Mouse (Mus musculus) gastrocnemius, adult 18-20 months (tissue): ENCODE data around the gene Uvrag. TPM values are rescaled to one million over a fixed set of nuclear protein-coding genes. Genes with fewer than 3 reads are reported as not detected.
"Not testable (repeated sequence)": the region's sequence is repeated elsewhere in the genome, so short reads cannot be mapped to it uniquely, and the experiment has no call there.

Experiments
- DNase-seq: peaks from one replicate; pipeline ENCODE4 v3.0.0; 2021; ENCODE audit warnings: low spot score
- total RNA-seq, 2 experiments: library from RNA; stranded (reverse); gene quantifications; 2 replicates each; pipeline ENCODE4 v1.2.3; 2021

The Uvrag gene
- total RNA-seq, 2 experiments from 2014 or later = 7.0 to 10.0 TPM

DNA sequence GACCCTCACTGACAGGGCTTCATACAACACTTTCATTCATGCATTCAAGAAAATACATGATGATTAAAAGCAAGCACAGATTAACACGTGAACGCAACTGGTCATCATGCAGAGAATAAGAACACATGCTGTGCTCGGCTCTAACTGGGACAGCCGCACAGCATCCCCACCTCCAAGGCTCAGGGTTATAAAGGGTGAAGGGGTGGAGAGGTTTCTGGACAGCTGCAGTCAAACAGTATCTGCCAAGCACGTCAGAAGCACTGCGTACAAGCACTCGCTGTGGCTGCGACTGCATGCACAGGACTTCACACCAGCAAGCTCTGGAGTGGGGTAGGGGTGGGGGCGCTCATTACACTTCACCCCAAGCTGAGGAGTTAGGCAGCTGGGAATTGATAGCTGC lies 40.9 kb downstream of the Uvrag start:
- DNase-seq = no peak

DNA sequence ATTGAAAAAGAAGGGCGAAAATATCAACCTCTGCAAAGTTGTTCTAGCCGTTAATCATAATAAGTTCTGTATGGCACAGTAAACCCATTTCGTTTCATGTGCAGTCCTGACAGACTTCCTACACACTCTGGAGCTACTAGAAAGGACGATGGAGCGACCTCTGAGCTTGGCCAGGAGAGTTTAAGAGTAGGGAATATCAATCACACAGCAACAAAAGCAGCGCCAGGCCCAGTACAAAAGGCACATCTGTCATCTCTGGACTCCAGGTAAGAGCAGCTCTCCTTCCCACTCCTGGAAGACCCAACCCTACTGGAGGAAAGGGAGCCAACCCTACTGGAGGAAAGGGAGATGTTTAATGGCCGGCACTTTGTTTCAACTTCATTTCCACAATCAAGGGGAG lies 43.2 kb downstream of the Uvrag start:
- DNase-seq = no peak

DNA sequence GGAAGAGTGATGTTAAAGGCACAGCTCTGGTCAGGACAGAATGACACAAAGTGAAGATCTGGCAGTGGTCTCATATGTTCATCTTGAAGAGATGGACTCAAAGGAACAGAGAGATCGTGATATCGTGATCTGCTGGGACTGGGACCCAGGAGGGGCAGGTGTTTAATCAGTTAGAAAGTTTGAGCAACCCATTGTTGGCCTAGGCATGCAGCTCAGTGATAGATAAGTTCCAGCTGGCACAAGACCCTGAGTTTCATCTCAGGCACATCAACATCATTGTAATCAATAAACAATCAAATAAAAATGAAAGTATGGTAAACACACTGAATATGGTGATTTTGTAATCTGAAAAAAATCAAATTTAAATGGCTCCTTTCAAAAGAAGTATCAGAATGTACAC lies 43.8 kb downstream of the Uvrag start:
- no peak for DNase-seq

DNA sequence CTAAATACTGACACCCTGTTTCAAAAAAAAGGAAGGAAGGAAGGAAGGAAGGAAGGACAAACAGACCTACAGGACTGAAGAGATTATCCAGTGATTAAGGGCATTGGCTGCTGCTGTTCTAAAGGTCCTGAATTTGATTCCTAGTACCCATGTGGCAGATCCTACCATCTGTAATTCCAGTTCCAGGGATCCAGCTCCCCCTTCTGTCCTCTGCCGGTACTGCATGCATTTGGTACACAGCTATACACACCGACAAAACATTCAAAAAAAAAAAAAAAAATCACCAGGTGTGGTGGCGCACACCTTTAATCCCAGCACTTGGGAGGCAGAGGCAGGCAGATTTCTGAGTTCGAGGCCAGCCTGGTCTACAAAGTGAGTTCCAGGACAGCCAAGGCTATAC lies 45.8 kb downstream of the Uvrag start:
- peak; percentile 34 for DNase-seq

DNA sequence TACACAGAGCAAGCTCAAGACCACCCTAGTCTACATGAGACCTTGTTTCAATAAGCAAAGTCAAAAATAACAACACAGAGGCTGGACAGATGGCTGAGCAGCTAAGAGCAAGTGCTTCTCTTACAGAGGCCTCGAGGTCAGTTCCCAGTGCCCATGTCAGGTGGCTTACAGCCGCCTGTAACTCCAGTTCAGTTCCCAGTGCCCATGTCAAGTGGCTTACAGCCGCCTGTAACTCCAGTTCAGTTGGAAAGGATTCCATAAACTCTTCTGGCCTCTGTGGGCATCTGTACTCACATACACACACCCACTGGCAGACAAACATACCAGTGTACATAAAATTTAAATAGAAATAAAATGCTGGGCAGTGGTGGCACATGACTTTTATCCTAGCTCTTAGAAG lies 46.6 kb downstream of the Uvrag start:
- DNase-seq = no peak

DNA sequence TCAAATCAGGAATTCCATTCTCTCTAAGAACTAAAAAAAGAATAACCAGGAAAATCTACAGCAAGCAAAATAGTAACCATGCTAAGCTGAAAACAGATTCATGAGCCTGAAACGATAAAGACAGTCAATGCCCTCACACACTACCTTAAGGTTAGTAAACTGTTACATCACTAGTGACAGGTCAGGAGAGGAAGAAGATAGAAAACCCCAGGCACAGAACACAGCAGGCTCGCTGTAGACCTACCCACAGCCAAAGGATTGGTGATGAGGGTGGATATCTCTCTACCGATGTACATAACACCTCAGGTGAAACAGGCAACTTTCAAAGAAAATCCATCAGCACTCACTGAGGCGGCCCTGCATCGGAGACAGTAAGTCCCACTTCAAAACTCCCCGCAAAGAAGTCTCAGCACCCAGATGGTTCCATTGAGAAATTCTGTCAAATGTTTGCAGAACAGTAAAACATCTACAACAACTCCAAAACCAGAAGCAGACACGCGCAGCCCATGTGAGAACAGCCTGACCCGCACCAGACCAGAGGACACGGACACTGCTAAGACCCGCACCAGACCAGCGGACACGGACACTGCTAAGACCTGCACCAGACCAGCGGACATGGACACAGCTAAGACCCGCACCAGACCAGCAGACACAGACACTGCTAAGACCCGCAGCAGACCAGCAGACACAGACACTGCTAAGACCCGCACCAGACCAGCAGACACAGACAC lies 48.9 kb downstream of the Uvrag start:
- no peak for DNase-seq

DNA sequence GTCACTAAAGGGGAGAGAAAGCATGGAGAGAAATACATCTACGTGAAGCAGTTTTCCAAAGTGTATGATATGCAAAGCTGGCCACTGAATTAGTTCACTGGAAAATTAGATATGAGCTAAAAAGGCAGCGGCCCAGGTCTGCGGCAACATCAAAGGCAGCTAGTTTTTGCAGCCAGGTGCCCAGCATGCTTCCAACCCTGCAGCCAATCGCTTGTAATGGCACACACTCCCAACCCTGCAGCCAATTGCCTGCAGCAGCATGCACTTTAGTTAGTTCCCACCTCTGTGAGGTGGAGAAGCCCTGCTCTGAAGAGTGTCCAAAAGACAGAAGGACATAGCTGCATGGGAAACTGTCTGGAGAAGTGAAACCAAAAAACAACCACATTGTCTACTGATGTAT lies 51.2 kb downstream of the Uvrag start:
- DNase-seq = no peak

DNA sequence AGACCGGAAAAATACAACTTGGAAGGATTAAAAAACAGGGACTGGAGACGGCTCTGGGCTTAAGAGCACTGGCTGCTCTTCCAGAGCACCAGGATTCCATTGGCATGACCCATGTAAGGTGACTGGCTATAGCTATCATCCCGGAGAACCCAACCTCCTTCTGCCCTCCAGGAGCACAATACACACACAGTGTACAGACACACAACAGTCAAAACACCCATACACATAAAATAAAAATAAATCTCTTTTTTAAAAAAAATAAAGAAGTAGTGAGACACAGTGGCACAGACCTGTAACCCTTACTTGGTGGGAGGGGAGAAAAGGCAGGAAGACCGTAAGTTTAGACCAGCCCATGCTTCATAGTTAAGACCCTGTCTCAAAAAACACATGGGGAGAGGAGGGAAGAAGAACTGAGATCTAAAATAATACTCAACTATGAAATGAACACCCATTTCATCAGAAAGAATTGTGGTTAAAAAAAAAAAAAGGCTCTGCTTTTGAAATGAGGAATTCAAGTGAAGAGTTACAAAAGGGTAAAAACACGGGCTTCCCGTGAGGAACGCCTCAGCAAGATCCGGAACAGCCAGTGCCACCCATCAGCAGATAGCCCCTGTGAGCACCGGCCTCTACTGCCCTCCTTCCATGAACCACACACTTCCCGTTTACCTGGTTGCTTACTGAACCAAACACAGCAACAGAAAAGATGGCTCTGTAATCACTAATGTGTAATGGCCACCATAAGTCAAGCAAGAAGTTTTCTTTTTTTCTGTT lies 52.2 kb downstream of the Uvrag start:
- DNase-seq = no peak

DNA sequence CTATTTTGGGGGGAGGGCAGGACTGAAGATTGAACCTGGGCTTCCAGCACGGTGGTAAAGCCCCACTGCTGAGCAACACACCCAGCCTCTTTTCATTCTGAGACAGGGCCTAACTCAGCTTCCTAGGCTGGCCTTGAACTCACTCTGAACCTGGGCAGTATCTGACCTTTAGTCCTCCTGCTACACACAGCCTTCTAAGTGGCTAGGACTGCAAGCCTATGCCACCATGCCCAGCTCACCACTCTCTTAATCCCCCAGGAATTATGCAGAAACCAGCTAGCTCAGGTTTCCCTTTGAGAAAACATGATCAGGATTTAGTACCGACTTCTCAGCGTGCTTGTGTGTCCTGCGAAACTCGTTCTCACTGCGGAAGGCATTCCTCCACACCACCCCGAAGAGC lies 53.4 kb downstream of the Uvrag start:
- DNase-seq = no peak

DNA sequence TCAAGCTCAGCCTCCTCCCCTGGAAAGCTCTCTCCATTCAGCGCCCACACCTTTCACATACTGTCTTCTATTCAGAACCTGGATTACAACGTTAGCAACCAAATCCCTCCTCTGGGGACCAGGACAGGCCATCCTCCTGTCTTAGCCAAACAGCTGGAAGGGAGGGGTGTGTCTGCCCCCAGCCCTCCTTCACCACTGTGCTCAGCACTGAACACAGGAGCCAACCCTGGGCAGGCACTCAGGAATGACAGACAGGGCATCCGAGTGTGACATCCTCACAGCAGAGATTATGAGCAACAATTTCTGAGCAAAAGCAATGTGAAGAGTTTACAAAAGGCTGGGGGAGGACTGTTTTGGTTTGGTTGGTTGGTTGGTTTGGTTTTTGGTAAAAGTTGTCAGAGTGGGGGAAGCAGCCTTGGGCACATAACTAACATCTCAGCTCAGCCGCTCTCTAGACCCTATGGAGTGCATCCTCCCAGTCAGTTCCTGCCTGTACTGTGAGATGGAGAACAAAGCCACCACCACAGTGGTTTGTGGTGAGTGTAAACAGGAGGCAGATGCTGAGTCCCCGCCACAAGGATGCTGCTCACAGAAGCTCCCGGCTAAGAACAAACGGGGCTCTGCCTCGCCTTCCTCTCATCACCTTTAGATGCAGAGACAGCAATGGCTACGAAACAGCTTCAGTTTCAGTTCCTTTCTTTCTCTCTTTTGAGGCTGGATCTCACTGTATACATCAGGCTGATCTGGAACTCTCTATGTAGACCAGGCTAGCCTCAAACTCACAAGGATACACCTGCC lies 54.1 kb downstream of the Uvrag start:
- DNase-seq = no peak

DNA sequence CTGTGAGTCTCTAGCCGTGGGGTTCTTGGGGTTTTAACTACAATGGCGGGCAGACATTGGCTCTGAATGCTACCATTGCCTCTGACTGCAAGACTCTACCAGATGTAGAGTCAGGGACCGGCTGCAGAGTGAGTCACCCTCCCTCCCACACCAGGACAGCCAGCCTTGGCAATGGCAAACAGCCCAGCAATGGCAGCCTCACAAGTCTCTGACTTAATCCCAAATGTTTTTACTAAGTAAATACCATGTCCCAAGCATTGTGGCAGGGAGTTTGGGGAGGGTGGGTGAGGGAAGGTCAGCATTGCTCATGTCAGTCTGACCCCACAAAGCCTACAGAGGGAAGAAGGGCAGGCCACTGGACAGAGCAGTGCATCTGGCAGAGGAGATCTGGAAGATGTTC lies 55.7 kb downstream of the Uvrag start:
- DNase-seq = peak; percentile 53

DNA sequence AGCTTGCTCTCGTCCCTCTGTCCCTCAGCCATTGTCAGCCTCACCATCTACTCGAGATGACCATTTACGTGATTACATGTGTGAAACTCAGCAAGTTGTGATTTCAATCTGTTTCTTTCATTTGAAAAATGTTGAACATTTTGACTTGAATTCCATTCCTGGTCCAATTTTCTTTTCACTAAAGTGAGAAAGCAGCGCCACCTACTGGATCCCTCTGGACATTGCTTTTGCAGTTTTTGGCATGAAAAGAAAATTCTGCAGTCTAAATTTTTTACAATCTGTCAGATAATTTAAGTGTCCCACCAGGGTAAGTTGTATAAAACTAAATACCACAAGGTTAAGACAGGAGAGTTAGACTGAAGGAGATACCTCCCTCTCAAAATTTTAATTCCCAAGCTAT lies 61.4 kb downstream of the Uvrag start:
- peak; percentile 69 for DNase-seq

DNA sequence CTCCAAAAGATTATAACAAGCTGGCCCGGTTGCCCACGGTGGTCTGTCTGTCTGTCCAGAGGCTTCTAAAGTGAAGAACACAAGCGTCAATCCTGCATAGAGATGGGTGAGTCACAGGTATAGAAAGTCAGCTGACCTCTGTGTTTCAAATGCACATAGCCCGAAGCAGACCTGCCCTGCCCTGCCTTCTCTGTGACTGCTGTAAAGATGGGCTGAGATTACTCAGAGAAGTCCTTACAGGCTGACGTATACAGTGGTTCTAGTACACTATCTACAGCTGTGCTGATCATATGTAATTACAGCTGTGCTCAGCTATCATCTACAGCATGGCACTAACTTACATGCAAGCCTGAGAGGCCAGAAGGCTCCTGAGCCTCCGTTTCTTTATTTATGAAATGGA lies 62.1 kb downstream of the Uvrag start:
- DNase-seq = no peak

DNA sequence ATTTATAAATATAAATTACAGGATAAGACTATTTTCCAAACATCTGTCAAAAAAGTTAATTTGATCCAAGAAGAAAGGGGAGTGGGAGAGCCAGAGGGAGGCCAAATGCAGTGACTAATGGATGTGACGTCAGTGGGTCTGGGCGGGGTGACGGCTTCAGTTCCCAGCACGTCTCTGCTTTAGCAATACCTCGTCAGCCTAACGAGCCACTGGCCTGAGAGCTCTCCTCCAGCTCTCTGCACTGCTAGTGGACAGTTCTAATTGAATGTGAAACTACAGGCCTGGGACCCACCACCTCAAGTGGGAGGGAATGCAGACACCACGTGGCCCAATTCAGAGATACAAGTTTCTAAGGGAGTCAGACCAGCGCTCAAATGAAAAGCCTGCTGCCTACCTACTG lies 63.7 kb downstream of the Uvrag start:
- peak; percentile 44 for DNase-seq

DNA sequence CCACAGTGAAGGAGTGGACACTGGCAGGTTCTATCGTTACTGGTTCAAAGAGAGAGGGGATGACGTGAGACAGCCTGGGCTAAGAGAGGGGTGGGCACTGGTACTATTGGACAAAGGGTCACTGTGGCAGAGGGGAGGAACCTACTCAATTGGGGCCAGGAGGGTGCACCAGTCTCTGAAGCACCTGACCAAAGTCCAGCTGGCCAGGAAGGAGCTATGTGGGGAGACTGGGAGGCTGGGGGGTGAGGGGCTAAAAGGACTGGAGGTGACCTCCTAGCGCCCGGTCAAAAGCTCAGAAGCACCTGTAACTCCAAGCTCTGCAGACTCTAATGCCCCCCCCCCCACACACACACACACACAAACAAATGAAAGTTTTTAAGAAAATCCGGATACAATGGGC lies 65.8 kb downstream of the Uvrag start:
- no peak for DNase-seq

DNA sequence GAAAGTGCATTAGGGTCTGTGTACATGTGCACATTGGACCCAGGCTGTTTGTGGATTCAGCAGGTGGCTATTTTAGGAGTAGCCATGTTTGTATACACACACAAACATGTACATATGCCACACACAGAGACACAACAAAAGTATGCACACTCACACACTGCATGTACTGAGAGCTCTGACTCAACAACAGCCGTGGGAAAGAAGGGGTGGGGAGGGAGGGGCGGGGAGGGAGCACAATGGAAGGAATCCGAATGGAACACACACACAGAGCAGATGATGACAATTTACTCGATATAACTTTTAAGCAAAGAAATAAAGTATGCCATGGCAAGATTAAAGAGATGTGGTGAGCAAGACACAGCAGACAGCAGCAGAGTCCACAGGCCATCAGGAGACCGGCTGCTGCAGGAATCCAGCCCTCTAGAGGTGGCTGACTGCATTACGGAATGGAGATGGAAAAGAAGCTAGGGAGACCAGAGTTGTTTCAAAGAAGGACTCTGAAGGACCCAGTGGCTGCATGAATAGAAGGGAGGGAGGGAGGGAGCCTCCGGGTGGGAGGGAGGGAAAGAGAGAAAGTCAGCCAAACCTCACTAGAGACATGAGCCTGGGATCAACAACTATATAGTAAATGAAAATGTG lies 67.1 kb downstream of the Uvrag start:
- DNase-seq = no peak

DNA sequence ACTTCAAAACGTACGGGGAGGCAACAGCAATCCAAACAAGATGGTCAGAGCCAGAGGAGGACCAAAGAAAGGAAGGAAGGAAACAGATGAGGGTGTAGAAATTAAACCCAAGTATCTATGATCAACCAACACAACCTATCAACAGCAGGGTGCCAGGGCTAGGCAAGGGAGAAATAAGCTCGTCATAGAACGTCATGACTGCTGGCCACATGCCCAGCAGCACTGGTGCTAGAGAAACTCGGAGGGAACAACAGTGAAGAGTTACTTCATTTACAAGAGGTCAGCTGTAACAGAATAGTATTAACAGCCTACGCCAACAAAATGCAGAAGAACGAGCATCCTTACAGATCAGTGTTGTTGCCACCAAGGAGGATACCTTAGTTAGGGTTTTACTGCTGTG lies 73.2 kb downstream of the Uvrag start:
- DNase-seq = no peak

DNA sequence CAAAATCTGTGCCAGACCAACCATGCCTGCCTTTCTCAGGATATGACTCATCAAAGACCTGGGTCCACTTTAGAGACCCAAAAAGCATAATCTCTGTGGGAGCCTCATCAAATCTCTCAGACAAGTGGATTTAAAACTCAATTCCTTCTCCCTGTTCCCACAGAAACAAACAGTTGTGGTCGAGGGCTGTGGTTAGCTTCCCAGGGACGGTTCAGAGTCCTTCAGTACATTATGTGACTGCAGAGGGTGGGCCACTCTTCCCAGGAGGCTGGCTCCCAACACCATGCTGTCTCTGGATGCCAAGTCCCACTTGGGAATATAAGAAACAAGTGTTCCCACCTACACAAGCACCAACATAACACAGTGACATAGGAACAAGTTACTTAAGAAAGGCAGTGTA lies 75.0 kb downstream of the Uvrag start:
- no peak for DNase-seq

DNA sequence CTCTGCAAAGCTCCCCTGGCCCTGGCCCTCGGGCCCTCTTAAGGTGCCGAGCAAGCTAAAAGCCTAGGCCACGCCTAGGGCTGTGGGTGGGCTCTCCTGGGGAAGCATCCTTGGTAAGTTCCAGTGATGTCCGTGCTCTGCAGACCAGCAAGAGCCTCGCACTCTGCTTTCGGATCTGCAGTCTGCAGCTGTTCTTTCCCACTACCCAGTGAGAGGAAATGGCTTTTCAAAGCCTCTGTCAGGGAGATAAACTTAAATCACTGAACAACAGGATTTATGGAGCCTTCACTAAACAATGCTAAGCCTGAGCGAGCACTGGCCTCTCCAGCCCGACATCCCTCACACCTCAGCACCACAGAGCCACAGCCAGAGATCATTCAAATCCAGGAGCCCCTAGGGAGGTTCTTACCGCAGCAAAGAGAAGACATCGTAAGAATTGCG lies 75.5 kb downstream of the Uvrag start:
- no peak for DNase-seq

DNA sequence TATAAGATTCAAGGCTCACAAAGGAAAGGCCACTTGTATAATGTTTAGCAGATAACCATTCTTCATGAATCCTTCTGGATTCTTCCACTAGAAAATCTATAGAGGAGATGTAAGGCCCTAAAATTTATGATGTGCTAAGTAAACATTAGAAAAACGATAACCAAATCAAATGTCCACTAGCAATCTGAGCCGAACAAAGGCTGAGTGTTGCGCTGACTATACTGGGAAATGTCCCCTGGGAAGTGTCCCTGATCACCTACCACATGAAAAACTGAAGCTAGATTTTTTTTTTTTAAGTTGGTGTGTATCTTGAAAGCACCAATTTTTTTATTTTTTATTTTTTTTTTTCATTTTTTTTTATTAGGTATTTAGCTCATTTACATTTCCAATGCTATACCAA lies 76.1 kb downstream of the Uvrag start:
- no peak for DNase-seq

DNA sequence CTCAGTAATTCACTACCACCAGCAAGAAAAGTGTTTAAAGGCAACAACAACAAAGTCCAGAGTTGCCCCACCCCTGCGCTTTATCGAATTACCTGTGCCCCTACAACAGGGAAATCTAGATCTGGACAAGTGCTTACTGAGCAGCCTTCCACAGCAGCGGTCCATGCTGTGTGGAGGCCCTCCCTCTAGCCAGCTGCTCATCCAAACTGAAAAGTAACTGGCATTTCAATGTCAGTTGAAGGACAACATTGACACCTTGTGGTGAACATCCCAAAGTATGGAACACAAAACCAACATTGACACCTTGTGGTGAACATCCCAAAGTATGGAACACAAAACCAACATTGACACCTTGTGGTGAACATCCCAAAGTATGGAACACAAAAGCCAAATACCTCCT lies 78.7 kb downstream of the Uvrag start:
- not testable (repeated sequence) for DNase-seq
